Mouse (Mus musculus): ENCODE measurements around the gene Pygm.
A peak's percentile ranks its signal among the peaks of the same experiment; 100 is the strongest.

Pygm gene

GRCm38 (mm10) chr19:6446736-6447437 is 62.7 kb downstream of the Pygm start:
- peak in 1 of 2 experiments; percentile 21 for DNase-seq
